Mouse (Mus musculus) lung, adult 2 months (tissue): Measurements from ENCODE around the gene Sp3.

Experiments used
- CTCF ChIP-seq: fragments of 200-500 bp; IDR thresholded peaks from 2 replicates; pipeline ENCODE4 v1.5.1; 2011; ENCODE audit warnings: mild to moderate bottlenecking, low read length, control low read depth; ENCODE audit not compliant: insufficient read depth
- POLR2A ChIP-seq: fragments of 200-500 bp; IDR thresholded peaks from 2 replicates; pipeline ENCODE4 v1.6.1; 2011; ENCODE audit warnings: low read depth, mild to moderate bottlenecking, control low read depth, low read length, borderline replicate concordance; ENCODE audit errors: extremely low read depth

- TF ChIP-seq CTCF (no peak), POLR2A (no peak)
These were observed 21.7 kb upstream of the Sp3 start for GRCm38 (mm10) chr2:73001994-73002393.
